Mouse (Mus musculus) urinary bladder, postnatal 4 days (tissue): ENCODE measurements around the gene Ntm.

Experiments used
- DNase-seq, 2 experiments: peaks; one replicate each; pipeline ENCODE4 v3.0.0; 2021 to 2022; ENCODE audit warnings: low spot score in 2 of 2

Gene Ntm

GRCm38 (mm10) chr9:29409216-29409907 lies 553.6 kb downstream of the Ntm start:
- peak in 1 of 2 experiments; percentile 66 for DNase-seq

GRCm38 (mm10) chr9:29407954-29408353 lies 555.0 kb downstream of the Ntm start:
- DNase-seq: no peak

- DNase-seq: no peak
Measured at GRCm38 (mm10) chr9:29406973-29407372, 556.0 kb downstream of the Ntm start.

GRCm38 (mm10) chr9:29406046-29406445 lies 556.9 kb downstream of the Ntm start:
- no peak for DNase-seq

- no peak for DNase-seq
Measured at GRCm38 (mm10) chr9:29400151-29400550, 562.8 kb downstream of the Ntm start.

- DNase-seq: no peak
Measured at GRCm38 (mm10) chr9:29396101-29396500, 566.8 kb downstream of the Ntm start.

- no peak for DNase-seq
Measured at GRCm38 (mm10) chr9:29393136-29393535, 569.8 kb downstream of the Ntm start.

- DNase-seq: no peak
Measured at GRCm38 (mm10) chr9:29390796-29391517, 572.0 kb downstream of the Ntm start.

- DNase-seq: no peak
Measured at GRCm38 (mm10) chr9:29389224-29389623, 573.7 kb downstream of the Ntm start.

GRCm38 (mm10) chr9:29387136-29387535 lies 575.8 kb downstream of the Ntm start:
- DNase-seq: no peak

GRCm38 (mm10) chr9:29377172-29378002 lies 585.6 kb downstream of the Ntm start:
- no peak for DNase-seq

- DNase-seq: no peak
Measured at GRCm38 (mm10) chr9:29371341-29371740, 591.6 kb downstream of the Ntm start.

GRCm38 (mm10) chr9:29369621-29370020 lies 593.3 kb downstream of the Ntm start:
- DNase-seq: no peak

- DNase-seq: no peak
Measured at GRCm38 (mm10) chr9:29368291-29368690, 594.6 kb downstream of the Ntm start.

GRCm38 (mm10) chr9:29357796-29358195 lies 605.1 kb downstream of the Ntm start:
- no peak for DNase-seq

- DNase-seq: no peak
Measured at GRCm38 (mm10) chr9:29342303-29342702, 620.6 kb downstream of the Ntm start.

- no peak for DNase-seq
Measured at GRCm38 (mm10) chr9:29341292-29341691, 621.6 kb downstream of the Ntm start.

GRCm38 (mm10) chr9:29335671-29336070 lies 627.3 kb downstream of the Ntm start:
- no peak for DNase-seq

GRCm38 (mm10) chr9:29332296-29333090 lies 630.4 kb downstream of the Ntm start:
- DNase-seq: no peak

GRCm38 (mm10) chr9:29330486-29330885 lies 632.5 kb downstream of the Ntm start:
- no peak for DNase-seq

- DNase-seq: no peak
Measured at GRCm38 (mm10) chr9:29326283-29326682, 636.7 kb downstream of the Ntm start.

GRCm38 (mm10) chr9:29325137-29325536 lies 637.8 kb downstream of the Ntm start:
- DNase-seq: no peak
